Mouse (Mus musculus) brain, embryonic 14.5 days (tissue): ENCODE measurements around the gene Trio. TPM values are rescaled to one million over a fixed set of nuclear protein-coding genes. Genes with fewer than 3 reads are reported as not detected.

Experiments
- DNase-seq: peaks from one replicate; pipeline ENCODE4 v3.0.0-alpha.2; 2011; ENCODE audit warnings: low read depth
- CTCF ChIP-seq: fragments of 200-500 bp; IDR thresholded peaks from 2 replicates; pipeline ENCODE4 v1.5.1; 2012; ENCODE audit warnings: inconsistent platforms, mild to moderate bottlenecking, moderate library complexity, borderline replicate concordance; ENCODE audit not compliant: insufficient read depth, insufficient read length; ENCODE audit errors: extremely low read depth
- POLR2A ChIP-seq: fragments of 200-500 bp; IDR thresholded peaks from 2 replicates; pipeline ENCODE4 v1.6.1; 2012; ENCODE audit warnings: mild to moderate bottlenecking, inconsistent platforms, borderline replicate concordance; ENCODE audit not compliant: poor library complexity, insufficient read depth, insufficient read length, severe bottlenecking; ENCODE audit errors: extremely low read depth
- polyA plus RNA-seq: library from polyadenylated mRNA; depleted of rRNA; stranded (reverse); fragments of >200 nt; gene quantifications from 2 replicates; pipeline ENCODE4 v1.2.3, GENCODE M21; 2012

The Trio gene
- polyA plus RNA-seq, 1 experiment = 202 TPM

GRCm38 (mm10) chr15:27937861-27938833 lies 87.5 kb downstream of the Trio start:
- TF ChIP-seq CTCF (no peak), POLR2A (no peak)
- DNase-seq = no peak

- peak; percentile 98 for DNase-seq
- peak; percentile 60; the same call in 1 of the 2 replicates for TF ChIP-seq POLR2A
- TF ChIP-seq CTCF = no peak
These were observed 88.4 kb downstream of the Trio start for GRCm38 (mm10) chr15:27937003-27937860.

- TF ChIP-seq POLR2A = no peak
- TF ChIP-seq CTCF = no peak
- no peak for DNase-seq
These were observed 89.6 kb downstream of the Trio start for GRCm38 (mm10) chr15:27935772-27936746.

GRCm38 (mm10) chr15:27933270-27933669 lies 92.4 kb downstream of the Trio start:
- no peak for TF ChIP-seq CTCF
- no peak for TF ChIP-seq POLR2A
- DNase-seq = no peak

- TF ChIP-seq POLR2A (no peak), CTCF (no peak)
These were observed 93.8 kb downstream of the Trio start for GRCm38 (mm10) chr15:27931891-27932290.

GRCm38 (mm10) chr15:27931459-27931858 lies 94.2 kb downstream of the Trio start:
- no peak for DNase-seq

More at GRCm38 (mm10) chr15:27931891-27932290, 93.8 kb downstream of the Trio start:
- DNase-seq = no peak

GRCm38 (mm10) chr15:27927614-27928013 lies 98.0 kb downstream of the Trio start:
- TF ChIP-seq POLR2A = no peak
- no peak for TF ChIP-seq CTCF
- no peak for DNase-seq

More at GRCm38 (mm10) chr15:27931459-27931858, 94.2 kb downstream of the Trio start:
- TF ChIP-seq POLR2A (no peak), CTCF (no peak)

GRCm38 (mm10) chr15:27926941-27927340 lies 98.7 kb downstream of the Trio start:
- no peak for TF ChIP-seq CTCF
- TF ChIP-seq POLR2A = no peak
- no peak for DNase-seq

GRCm38 (mm10) chr15:27926450-27926849 lies 99.2 kb downstream of the Trio start:
- no peak for DNase-seq

GRCm38 (mm10) chr15:27925865-27926264 lies 99.8 kb downstream of the Trio start:
- TF ChIP-seq CTCF (no peak), POLR2A (no peak)
- DNase-seq = no peak

More at GRCm38 (mm10) chr15:27926450-27926849, 99.2 kb downstream of the Trio start:
- TF ChIP-seq CTCF = no peak
- no peak for TF ChIP-seq POLR2A

GRCm38 (mm10) chr15:27925004-27925635 lies 100.5 kb downstream of the Trio start:
- no peak for DNase-seq
- TF ChIP-seq CTCF = no peak
- no peak for TF ChIP-seq POLR2A
